ENCODE assay signal across 25 mouse cellular contexts in genomic region chr12:112373966-112374365, GRCm38 (mm10).
DNase-seq lines count a peak whose midpoint lies in the region; ATAC-seq and TF ChIP-seq lines count a peak whose summit lies in the region.
"Had no signal": no experiment of that assay in that cellular context is flagged by ENCODE, and none has a peak within 500 bp of the region (broad histone marks: within the 10 kb centered on the region; RNA-seq: fewer than 3 reads in every experiment).

No protein-coding gene starts in this region.

- no peak for TF ChIP-seq POLR2A in cerebellum, adult 2 months (IDR thresholded peaks at IDR 0.05; ENCODE audit: borderline replicate concordance, insufficient read depth, low read length)

- no peak for ATAC-seq in granulocyte monocyte progenitor cell, adult 5-6 weeks (replicated peaks; ENCODE audit: poor library complexity, severe bottlenecking)
- no peak for ATAC-seq in hindbrain, embryonic 14.5 days (ENCODE audit: low FRiP score)
- ATAC-seq: CD4-positive, CD25-positive, alpha-beta regulatory T cell, adult 4 months; hindbrain, postnatal 0 days; intestine, embryonic 15.5 days; midbrain, embryonic 16.5 days had no signal

- peaks cover 34% of the 10 kb centered on the region for H3K4me1 ChIP-seq in cerebellum, adult 2 months (ENCODE audit: control insufficient read depth, insufficient read depth, low read length)
- no peaks in the 10 kb centered on the region for H3K4me1 ChIP-seq in hindbrain, embryonic 14.5 days (replicated peaks; ENCODE audit: control insufficient read depth, insufficient read depth, low read length)
- H3K4me1 ChIP-seq: intestine, embryonic 15.5 days had no signal

- no peak overlapping the region for H3K27ac ChIP-seq in cerebellum, adult 2 months (ENCODE audit: insufficient read depth, low read length)
- H3K27ac ChIP-seq in hindbrain, embryonic 14.5 days, result no peak overlapping the region
- H3K27ac ChIP-seq: forebrain, embryonic 12.5 days; hindbrain, embryonic 10.5 days; hindbrain, postnatal 0 days; intestine, embryonic 15.5 days; left cerebral cortex, adult 2 months; liver, embryonic 14.5 days; stomach, postnatal 0 days had no signal

- H3K9ac ChIP-seq in hindbrain, embryonic 14.5 days, result no peak overlapping the region
- H3K9ac ChIP-seq: forebrain, embryonic 12.5 days; intestine, embryonic 15.5 days; liver, embryonic 14.5 days had no signal

- 21% methylated on average over 7 of the region's 7 CpGs for WGBS in cerebellum, adult 2 months
- WGBS in hindbrain, embryonic 14.5 days, result 91% methylated on average over 7 of the region's 7 CpGs

- no peaks in the 10 kb centered on the region for H3K36me3 ChIP-seq in hindbrain, embryonic 14.5 days (replicated peaks; ENCODE audit: control insufficient read depth, insufficient read depth)
- H3K36me3 ChIP-seq: forebrain, embryonic 12.5 days; hindbrain, embryonic 10.5 days; intestine, embryonic 15.5 days had no signal

- no peak overlapping the region for H3K4me2 ChIP-seq in hindbrain, embryonic 14.5 days (replicated peaks)
- H3K4me2 ChIP-seq: forebrain, embryonic 12.5 days; intestine, embryonic 15.5 days had no signal

- peak; percentile 41 for DNase-seq in testis, postnatal 10 days (ENCODE audit: low spot score)
- DNase-seq in testis, postnatal 14 days (ENCODE audit: low spot score), result no peak
- DNase-seq in cerebellum, adult 2 months, result peak; percentile 84 to 86
- DNase-seq in cerebellum, postnatal 14 days, result peak; percentile 92 to 95
- no peak for DNase-seq in lung, postnatal 36 days
- no peak for DNase-seq in hindbrain, embryonic 14.5 days (ENCODE audit: low spot score)
- DNase-seq: adrenal gland, postnatal 14 days; gastrocnemius, postnatal 10 days; heart, postnatal 14 days; kidney, adult 9 months; kidney, postnatal 10 days; lung, adult 2 months; lung, postnatal 10 days; right cerebral cortex, adult 18-20 months had no signal

- no peak overlapping the region for H3K4me3 ChIP-seq in cerebellum, adult 2 months (replicated peaks; ENCODE audit: insufficient read depth, low read depth, low read length)
- H3K4me3 ChIP-seq in hindbrain, embryonic 14.5 days (replicated peaks; ENCODE audit: low read length), result no peak overlapping the region
- H3K4me3 ChIP-seq: erythroblast, embryonic 14.5 days; forebrain, embryonic 12.5 days; hindbrain, embryonic 10.5 days; intestine, embryonic 15.5 days; left cerebral cortex, adult 2 months had no signal

- no peaks in the 10 kb centered on the region for H3K9me3 ChIP-seq in hindbrain, embryonic 14.5 days (ENCODE audit: control insufficient read depth, low read length)
- H3K9me3 ChIP-seq: forebrain, embryonic 12.5 days; hindbrain, embryonic 10.5 days; intestine, embryonic 15.5 days had no signal

- H3K27me3 ChIP-seq in cerebellum, adult 2 months (ENCODE audit: control insufficient read depth, insufficient read depth, low read length), result no peaks in the 10 kb centered on the region
- H3K27me3 ChIP-seq in hindbrain, embryonic 14.5 days (ENCODE audit: control insufficient read depth, insufficient read depth, low read length), result no peaks in the 10 kb centered on the region
- H3K27me3 ChIP-seq: forebrain, embryonic 12.5 days; intestine, embryonic 15.5 days had no signal

- no peak for TF ChIP-seq CTCF in cerebellum, adult 2 months (IDR thresholded peaks at IDR 0.05; ENCODE audit: borderline replicate concordance, insufficient read depth, low read depth, low read length)

Comparison
In these comparisons a context has a peak if more than half of its experiments do, and no peak if none do; other contexts are left out.
1. DNase-seq: peak in testis, postnatal 10 days (single experiment), cerebellum, adult 2 months (2 of 2) and cerebellum, postnatal 14 days (2 of 2); none in testis, postnatal 14 days (single experiment), lung, postnatal 36 days (single experiment) and hindbrain, embryonic 14.5 days (single experiment).